Mouse (Mus musculus): ENCODE results near the gene Dcbld1. TPM values are rescaled to one million over a fixed set of nuclear protein-coding genes. Genes with fewer than 3 reads are reported as not detected.
A peak's percentile ranks its signal among the peaks of the same experiment; 100 is the strongest.

Gene Dcbld1
- 1 to 10 TPM; 3.8 to 4.7 TPM for total RNA-seq (2021)

DNA sequence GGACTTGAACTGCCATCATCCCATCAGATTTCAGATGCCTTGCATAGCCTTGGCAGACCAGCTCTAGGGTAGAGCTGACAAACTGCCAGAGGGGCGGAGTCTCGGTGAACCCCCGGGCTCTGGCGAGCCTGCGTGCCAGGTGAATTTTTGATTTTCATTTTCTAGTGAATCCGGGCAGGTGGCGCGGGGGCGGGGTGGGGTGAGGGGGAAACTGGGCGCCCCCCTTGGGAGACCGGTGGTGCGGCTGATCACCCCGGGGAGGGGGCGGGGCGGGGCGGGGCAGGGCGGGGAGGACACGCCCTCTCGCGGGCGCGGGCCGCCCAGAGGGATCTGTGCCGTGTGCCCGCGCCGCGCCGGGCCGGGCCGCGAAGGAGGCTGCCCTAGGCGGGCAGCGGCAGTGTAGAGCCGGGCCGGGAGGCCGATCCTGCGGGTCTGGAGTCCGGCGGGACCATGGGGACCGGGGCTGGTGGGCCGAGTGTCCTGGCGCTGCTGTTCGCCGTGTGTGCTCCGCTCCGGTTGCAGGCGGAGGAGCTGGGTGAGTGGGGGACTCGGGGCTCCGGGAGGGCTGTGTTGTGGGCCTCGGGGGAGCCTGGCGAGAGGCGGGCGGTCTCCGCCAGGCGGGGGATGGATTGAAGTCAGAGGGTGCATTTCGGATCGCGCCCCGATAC, at the start of gene Dcbld1:
Gene Dcbld1 (plus strand): TSS at position 319 of the 668 bp plus-strand sequence.
- intact Hi-C loops (cut with DNase I) = loop anchor here (5.0 kb wide), 2 partner anchors 74 to 149 kb away; partner anchors contain the start of gene Gopc
- DNase-seq (ENCODE audit: low spot score) = peak; percentile 33

DNA sequence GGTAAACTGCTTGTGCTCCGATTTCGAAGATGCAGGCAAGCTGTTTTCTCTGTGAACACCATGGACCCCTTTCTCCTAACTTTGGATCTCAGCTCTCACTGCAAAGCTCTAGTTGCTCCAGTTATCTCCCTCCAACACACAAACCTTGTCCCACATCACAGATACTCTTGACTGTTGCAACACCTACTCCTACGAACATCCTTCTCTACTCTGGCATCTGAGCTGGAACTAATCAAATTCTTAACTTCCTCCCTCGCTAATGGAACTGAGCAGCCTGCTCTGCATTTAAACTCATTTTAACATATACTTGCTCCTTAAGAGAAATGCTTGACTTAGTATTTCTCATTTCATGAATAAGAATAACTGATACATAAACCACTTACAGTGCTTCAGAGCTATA, 47.5 kb upstream of the Dcbld1 start:
- no peak for DNase-seq (ENCODE audit: low spot score)
- intact Hi-C loops (cut with DNase I) = no loop called here

DNA sequence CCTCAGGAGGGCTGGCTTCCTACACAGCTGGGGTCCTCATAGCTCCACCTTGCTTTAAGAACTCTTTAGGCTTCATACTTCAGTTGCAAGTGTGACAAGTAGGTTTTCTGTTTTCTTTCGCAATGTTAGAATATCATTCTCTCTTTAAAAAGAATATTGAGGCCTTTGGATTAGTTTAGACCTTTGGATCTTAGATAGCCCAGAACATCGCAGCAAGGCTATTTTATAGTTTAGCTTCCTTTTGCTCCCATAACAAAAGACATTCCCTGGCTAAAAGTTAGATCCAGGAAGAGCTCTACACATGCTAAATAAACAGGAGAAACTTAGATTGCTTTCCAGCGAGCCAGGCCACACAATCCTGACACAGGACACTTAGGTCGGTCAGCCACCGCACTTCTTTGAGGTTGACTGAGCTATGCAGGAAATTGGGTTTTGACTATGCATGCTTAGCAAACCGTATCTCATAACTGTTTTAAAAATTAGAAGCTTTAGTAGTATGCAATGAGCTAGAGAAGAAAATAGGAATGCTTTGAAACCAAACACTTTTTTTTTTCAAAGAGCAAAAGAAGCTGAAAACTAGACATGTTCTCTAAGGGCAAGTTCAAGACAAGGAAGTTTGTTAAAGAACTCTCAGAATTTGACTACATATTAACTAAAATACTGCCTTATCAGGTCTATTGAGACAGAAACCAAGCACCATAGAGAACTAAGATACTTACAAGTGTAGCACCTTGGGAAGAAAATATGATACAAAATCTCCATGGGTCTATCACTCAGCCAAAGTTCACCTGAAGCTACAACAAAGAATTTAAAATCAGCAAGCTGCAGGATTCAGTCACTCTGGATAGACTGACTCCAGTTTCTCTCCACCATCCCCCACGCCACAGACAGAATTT, 38.2 kb upstream of the Dcbld1 start, which contains the start of gene Ros1:
Gene Ros1 (minus strand): TSS at position 288 of the 896 bp plus-strand sequence.
- intact Hi-C loops (cut with DNase I) = no loop called here
- DNase-seq (ENCODE audit: low spot score) = no peak

DNA sequence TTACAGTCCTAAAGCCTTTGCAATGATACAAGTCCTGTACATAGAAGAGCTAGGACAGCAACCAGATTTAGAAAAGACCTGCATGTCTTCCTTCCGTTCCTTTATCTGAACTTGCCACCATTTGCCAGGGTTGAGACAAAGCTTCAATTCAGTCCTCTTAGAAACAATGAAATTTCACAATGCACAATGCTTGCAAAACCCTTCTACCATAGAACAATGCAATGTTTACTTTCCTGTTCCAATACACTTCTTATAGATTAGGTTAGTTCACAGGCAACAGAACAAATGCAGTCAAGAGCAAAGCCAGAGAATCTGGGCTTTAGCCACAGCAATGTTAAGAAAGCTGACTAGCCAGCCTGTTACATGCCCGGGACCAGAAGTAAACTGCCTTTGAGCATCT, 29.4 kb upstream of the Dcbld1 start:
- no peak for DNase-seq (ENCODE audit: low spot score)
- intact Hi-C loops (cut with DNase I) = no loop called here

DNA sequence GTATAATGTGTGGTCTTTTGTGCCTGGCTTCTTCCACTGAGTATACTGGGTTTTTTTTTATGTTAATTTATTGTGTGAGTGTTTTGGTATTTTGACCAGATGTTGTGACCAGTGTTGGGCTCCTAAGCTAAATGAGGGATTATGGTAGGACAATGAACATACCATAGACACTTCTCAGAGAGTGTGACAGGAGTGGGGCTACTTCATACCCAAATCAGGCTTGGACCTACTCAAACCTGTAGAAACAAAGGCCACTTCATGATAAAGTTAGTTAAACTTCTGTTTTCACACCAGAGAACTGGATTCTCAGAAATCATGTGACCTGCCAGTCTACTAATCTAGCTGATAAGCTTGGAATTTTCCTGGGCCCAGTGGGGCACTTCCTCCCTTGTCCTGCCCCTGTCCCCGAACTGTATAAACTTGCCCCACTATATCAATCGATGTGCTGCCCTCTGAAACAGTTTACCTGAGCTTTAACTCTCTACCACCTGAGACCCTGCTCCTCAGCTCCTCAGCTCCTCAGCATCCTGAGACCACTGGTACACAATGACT, 18.1 kb upstream of the Dcbld1 start:
- no peak for DNase-seq (ENCODE audit: low spot score)
- intact Hi-C loops (cut with DNase I) = loop anchor here (5.0 kb wide), 1 partner anchor 117 kb away; no protein-coding TSS in a partner anchor

DNA sequence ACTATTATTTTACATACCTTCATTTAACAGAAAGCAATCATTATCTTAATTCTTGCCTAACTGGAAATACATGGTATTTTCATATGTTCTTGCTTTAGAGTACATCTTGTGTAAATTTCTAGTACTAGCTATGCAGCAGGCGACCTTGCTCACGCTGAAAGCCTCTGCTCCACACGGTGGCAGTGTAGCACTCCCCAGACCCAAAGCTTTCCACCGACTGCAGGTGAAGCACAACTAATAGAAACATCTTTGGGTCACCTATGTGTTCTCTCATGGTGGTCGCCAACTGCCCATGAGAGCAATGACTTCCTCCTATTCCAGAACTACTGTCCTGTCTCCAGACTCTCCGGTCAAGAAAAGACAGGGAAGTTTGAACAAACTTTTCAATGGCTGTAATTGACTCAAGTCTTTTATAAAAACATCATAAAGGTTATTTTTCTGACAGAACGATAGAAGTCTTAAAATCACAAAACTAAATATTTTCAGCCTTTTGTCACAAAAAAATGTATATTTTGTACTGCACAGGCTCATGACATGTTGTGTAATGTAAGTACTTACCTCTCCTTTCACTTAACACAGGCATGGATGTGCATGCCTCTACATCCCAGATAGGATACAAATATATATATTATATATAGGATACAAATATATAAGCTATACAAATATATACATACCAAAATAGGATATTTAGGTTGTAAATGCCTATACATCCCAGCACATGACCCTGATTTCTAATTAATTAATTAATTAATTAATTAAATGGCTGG, 16.4 kb upstream of the Dcbld1 start:
- intact Hi-C loops (cut with DNase I) = loop anchor here (5.0 kb wide), 1 partner anchor 115 kb away; no protein-coding TSS in a partner anchor
- DNase-seq (ENCODE audit: low spot score) = no peak

DNA sequence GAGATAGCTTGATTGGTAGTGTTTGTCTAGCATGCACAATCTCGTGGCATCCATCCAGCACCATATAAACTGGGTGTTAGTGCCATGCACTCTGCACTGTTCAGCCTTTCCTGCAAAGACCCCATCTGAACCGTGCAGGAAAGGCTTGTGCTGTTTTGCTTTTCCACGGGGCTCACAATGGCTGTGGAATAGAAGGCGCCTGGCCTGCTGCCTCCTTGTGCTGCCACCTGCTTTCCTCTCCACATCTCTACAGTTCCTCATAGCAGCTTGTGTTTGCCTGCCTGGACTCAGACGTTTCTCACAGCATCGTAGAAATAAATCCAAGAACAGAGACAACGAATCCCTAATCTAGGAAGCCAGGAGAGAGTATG, 15.9 kb upstream of the Dcbld1 start:
- DNase-seq (ENCODE audit: low spot score) = no peak
- intact Hi-C loops (cut with DNase I) = loop anchor here (5.0 kb wide), 1 partner anchor 115 kb away; no protein-coding TSS in a partner anchor

DNA sequence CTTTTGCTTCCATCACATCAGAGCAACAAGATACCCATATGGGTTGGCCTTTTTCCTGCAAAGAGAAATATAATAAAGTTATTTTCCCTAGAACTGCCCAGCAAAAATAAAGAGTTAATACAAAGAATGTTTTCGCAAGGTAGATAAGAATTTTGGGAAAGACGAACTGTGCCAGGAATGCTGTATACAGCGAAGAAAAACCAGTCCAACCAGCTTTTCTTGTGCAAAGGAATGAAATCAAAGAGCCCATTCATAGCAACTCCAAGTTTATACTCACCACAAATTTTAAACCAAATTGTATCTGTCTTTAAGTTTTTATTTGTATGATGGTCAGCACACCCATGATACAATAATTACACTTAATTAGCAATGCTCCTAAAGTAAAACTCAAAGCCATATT, 13.8 kb upstream of the Dcbld1 start:
- intact Hi-C loops (cut with DNase I) = loop anchor here (5.0 kb wide), 1 partner anchor 113 kb away; no protein-coding TSS in a partner anchor
- no peak for DNase-seq (ENCODE audit: low spot score)

DNA sequence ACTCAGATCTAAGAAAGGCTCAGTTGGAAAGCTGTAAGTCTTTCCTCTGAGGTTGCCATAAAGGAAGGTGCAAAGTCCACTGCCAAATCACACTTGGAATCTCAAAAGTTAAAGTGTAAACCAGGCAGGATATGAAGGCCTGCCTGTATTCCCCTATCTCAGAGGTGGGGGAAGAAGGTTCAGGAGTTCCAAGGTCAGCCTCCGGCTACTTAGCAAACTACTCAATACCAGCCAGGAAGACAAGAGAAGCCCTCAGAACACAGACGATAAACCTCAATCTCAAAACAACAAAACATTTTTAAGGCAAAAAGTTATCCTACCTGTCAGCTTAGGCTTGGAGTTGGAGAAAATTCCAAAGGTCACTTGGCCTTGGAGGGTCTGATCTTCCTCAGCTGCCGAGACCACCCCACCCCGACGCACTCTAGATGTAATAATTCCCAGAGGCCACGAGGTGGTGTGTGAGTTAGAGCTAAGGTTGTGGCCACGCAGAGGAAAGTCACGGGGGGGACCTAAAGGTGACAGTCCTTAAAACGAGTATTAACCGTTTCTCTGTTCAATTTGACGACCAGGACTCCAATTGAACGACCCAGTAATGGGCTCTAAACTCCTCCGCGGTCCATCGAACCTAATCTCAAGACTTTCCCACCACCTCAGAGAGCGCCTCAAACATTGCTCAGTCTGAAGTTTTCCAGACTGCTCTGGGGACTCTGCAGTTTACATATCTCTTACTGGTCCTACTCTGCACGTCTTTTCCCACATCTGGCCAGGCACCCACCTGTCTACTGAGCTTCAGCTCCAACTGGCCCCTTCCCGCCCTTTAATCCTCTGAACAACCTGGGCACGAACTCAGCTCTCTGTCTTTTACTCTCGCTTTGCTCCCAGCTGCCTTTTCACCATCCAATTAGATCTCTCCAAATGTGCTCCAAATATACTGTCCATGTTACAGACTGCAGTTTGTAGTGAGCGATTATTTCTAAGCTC, 933 bp upstream of the Dcbld1 start:
- intact Hi-C loops (cut with DNase I) = loop anchor here (1.0 to 5.0 kb wide), 3 partner anchors 75 to 150 kb away; partner anchors contain the start of gene Gopc
- no peak for DNase-seq (ENCODE audit: low spot score)

DNA sequence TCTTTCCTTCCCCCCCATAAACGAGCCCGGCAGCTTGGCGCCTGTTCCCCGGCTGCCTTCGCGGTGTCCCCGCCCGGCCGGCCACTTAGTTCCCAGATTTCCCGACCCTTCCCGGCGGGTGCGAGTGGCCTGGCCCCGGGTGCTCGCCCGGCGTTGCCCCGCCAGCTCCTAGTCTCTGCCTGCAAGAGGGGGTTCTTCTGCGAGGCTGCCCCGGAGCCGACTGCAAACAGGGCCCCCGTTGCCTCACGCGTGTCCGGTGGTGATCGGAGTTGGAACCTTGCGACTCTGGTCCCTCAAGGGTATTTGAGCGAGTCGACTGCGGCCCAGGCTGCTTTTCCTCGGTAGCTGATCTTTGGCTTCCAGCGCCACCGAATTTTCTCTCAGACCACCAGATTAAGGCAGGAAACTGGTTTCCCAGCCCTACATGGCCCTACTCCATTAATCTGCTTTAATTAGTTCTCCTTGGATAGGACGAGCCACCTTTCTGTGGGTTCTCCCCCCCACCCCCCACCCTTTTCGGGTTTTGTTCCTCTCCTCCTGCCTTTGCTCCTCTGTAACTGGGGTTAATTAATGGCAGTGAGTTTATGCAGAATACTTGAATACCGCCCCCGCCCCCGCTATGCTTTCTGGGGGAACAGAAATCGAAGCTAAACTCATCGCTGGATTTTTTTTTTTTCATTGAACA, 692 bp downstream of the Dcbld1 start:
- no peak for DNase-seq (ENCODE audit: low spot score)
- intact Hi-C loops (cut with DNase I) = loop anchor here (5.0 kb wide), 2 partner anchors 73 to 148 kb away; partner anchors contain the start of gene Gopc

DNA sequence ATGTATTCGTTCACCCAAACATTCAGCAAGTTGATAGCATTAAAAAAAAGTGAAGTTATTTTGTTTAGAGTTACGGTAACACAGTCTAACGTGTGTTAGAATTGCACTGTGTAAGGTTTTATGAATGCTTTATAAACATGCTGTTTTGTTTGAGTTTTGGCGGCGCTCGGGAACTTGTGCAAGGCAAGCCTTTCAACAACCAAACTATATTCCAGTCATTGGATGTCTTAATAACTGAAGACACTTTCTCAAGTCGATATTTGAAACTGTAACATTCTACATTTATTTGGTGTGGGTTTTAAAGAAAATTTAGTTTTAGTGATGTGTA, 1.2 kb downstream of the Dcbld1 start:
- intact Hi-C loops (cut with DNase I) = loop anchor here (5.0 kb wide), 2 partner anchors 73 to 148 kb away; partner anchors contain the start of gene Gopc
- DNase-seq (ENCODE audit: low spot score) = no peak

DNA sequence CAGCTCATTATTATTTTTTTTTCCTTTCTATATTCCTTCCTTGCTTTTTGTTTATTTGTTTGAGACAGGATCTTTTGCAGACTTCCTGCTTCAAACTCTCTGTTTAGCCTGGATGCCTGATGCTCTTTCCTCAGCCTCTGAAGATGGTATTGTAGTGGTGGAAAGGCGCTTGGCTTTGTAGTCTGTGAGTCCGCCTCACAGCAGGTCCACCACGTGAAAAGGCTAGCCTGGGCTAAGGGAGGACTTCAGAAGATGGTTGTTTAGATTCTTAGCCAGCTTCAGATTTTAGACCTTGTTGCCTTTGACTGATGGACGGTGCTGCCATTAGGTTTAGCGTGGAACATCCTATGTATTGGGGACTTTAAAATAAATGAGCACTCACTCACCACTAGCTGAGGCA, 2.0 kb downstream of the Dcbld1 start:
- no peak for DNase-seq (ENCODE audit: low spot score)
- intact Hi-C loops (cut with DNase I) = loop anchor here (5.0 kb wide), 1 partner anchor 47 kb away; no protein-coding TSS in a partner anchor

DNA sequence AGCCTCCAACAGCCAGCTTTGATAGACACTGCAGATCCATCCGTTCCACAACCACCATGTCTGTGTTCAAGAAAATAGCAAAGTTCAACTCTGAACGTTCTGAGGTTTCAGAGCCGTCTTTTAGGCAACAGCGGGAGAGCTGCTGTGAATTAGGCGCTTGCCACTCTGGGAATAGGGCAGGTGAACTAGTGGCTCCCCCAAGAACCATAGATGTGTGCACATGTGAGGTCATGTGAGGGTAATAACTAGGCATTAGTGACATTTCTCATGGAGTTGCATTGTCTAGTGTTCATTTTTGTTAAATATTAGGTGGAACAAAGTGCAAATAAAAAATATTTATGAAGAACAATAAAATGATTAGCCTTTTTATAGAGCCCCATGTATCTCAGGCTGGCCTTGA, 8.6 kb downstream of the Dcbld1 start:
- no peak for DNase-seq (ENCODE audit: low spot score)
- intact Hi-C loops (cut with DNase I) = no loop called here

DNA sequence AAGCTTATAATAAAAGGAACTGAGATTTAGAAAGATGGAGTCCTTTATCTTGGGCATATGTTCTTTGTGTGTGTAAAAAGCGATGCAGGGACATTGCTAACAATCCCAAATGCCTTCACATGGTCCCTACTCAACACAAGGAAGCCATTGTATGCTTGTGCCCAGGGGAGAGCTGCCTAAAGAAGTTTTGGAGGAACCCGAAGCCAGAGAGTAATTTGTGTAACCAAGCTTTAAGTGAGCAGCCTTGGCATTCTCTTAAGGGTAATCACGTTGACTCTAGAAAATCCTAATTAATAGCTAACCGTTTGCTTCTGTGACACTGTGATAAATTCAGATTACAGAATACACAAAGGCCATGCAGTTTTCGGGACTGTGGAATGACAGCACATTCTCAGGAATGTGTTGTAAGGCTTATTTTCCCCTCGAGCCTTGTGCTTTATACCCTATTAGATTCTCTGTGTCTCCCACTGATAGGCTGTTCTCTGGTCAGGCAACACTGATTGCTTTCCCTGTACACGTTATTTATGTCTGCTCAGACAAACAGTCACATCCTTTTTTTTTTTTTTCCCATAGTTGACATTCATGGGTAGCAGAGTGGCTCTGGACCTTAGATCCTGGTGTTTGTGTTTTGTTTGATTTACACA, 9.4 kb downstream of the Dcbld1 start:
- intact Hi-C loops (cut with DNase I) = no loop called here
- DNase-seq (ENCODE audit: low spot score) = no peak

DNA sequence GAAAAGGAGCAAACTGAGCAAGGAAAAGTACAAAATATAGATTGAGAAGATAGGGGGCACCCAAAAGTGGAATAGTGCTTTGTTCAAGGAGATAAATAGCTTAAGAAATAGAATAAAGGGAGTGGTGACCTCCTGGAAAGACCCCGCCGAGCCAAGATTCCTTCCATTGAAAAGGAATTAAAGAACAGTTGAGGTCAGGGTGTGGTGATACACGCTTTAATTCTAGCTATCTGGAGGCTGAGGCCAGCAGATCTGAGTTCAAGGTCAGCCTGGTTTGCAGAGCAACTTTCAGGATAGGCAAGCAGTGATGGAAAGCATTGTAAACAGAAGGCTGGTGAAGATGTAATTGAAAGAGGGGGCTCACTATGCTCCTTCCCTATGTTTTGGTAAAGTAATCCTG, 12.8 kb downstream of the Dcbld1 start:
- intact Hi-C loops (cut with DNase I) = no loop called here
- no peak for DNase-seq (ENCODE audit: low spot score)

DNA sequence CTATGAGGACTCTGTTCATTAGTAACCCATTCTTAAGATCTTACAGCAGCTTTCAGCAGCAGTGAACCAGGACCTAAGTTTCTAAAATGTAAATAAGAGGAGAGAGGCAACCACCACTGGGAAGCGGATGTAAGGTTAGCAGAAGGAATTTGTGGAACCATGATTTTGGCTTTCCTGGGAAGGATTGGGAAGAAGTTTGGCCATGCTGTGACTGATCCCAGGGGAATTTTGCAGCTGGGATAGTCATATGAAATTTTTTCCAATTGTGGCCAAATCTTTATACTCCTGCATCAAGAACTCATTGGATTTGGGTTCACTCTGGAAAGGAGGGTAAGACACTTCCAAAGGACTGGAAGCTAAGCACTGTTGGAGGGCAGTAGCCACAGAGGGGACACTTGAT, 18.8 kb downstream of the Dcbld1 start:
- intact Hi-C loops (cut with DNase I) = no loop called here
- DNase-seq (ENCODE audit: low spot score) = no peak

DNA sequence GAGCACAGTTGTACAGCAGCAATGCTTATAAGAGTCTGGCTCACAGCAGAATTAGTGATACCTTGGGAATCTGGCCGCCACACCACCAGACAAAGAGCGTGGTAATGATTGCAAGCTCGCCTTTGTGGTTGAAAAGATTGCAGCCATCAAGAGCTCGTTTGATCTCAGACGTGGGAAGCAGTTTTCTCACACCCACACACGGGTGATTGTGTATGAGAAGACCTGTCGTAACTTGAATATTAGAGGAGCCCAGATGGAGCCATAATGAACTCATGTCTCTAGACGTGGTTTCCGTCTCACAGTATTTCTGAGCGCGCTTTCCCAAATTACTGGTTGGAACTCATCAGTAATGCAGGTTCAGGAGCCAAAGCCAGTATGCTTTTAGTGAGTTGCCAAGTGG, 20.0 kb downstream of the Dcbld1 start:
- intact Hi-C loops (cut with DNase I) = no loop called here
- no peak for DNase-seq (ENCODE audit: low spot score)

DNA sequence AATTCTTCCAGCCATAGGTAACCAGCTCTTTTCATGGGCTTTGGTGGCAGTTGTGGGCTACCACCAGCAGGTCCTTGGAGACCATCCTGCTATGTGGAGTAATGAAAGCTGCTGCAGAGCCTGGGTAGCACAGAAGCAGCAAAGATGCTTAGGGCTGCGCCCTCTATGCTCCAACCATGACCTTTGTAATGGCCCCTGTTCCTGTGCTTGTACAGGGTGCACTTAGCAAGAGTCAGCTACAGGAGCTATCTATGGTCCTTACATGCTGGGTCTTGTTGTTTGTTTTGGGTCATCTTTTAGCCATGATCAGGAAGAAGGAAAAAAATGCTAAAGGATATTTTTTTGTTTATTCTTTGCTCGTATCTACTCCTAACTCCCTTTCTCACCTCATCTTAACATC, 24.3 kb downstream of the Dcbld1 start:
- DNase-seq (ENCODE audit: low spot score) = no peak
- intact Hi-C loops (cut with DNase I) = no loop called here

Measured in heart, postnatal 25 days (tissue).